Mouse (Mus musculus): ENCODE data around the gene Aspg. TPM values are rescaled to one million over a fixed set of nuclear protein-coding genes. Genes with fewer than 3 reads are reported as not detected.

Aspg gene
- polyA plus RNA-seq, 1 experiment = 4.4 TPM

GRCm38 (mm10) chr12:112154476-112154875 is 48.0 kb downstream of the Aspg start:
- no peaks in the 10 kb centered on the region for H3K4me1 ChIP-seq (ENCODE audit: control insufficient read depth, insufficient read depth, low read length)
- H3K4me3 ChIP-seq (ENCODE audit: insufficient read depth, low read length) = no peak overlapping the region
- H3K27ac ChIP-seq (ENCODE audit: insufficient read depth, low read length) = peak overlapping the region; percentile 50; the same call in 1 of the 2 replicates
- no peak for TF ChIP-seq CTCF (IDR thresholded peaks at IDR 0.05; ENCODE audit: extremely low read depth, insufficient read depth, low read length)

GRCm38 (mm10) chr12:112155218-112156051 is 49.0 kb downstream of the Aspg start:
- peak overlapping the region; percentile 87 for H3K27ac ChIP-seq (ENCODE audit: insufficient read depth, low read length)
- no peaks in the 10 kb centered on the region for H3K4me1 ChIP-seq (ENCODE audit: control insufficient read depth, insufficient read depth, low read length)
- no peak for TF ChIP-seq CTCF (IDR thresholded peaks at IDR 0.05; ENCODE audit: extremely low read depth, insufficient read depth, low read length)
- no peak for TF ChIP-seq POLR2A (IDR thresholded peaks at IDR 0.05; ENCODE audit: extremely low read depth, insufficient read depth, low read length)
- H3K4me3 ChIP-seq (ENCODE audit: insufficient read depth, low read length) = no peak overlapping the region

GRCm38 (mm10) chr12:112156804-112157203 is 50.3 kb downstream of the Aspg start:
- TF ChIP-seq CTCF (IDR thresholded peaks at IDR 0.05; ENCODE audit: extremely low read depth, insufficient read depth, low read length) (no peak), POLR2A (IDR thresholded peaks at IDR 0.05; ENCODE audit: extremely low read depth, insufficient read depth, low read length) (no peak)
- H3K4me1 ChIP-seq (ENCODE audit: control insufficient read depth, insufficient read depth, low read length) = no peaks in the 10 kb centered on the region
- H3K4me3 ChIP-seq (ENCODE audit: insufficient read depth, low read length) = no peak overlapping the region
- H3K27ac ChIP-seq (ENCODE audit: insufficient read depth, low read length) = no peak overlapping the region

- Histone ChIP-seq H3K27ac (ENCODE audit: insufficient read depth, low read length) (no peak overlapping the region), H3K4me1 (ENCODE audit: control insufficient read depth, insufficient read depth, low read length) (no peaks in the 10 kb centered on the region), H3K4me3 (ENCODE audit: insufficient read depth, low read length) (no peak overlapping the region)
- TF ChIP-seq POLR2A (IDR thresholded peaks at IDR 0.05; ENCODE audit: extremely low read depth, insufficient read depth, low read length) (no peak), CTCF (IDR thresholded peaks at IDR 0.05; ENCODE audit: extremely low read depth, insufficient read depth, low read length) (no peak)
Observed at GRCm38 (mm10) chr12:112158246-112158645, 51.8 kb downstream of the Aspg start.

GRCm38 (mm10) chr12:112158784-112159183 is 52.3 kb downstream of the Aspg start:
- Histone ChIP-seq H3K27ac (ENCODE audit: insufficient read depth, low read length) (no peak overlapping the region), H3K4me1 (ENCODE audit: control insufficient read depth, insufficient read depth, low read length) (no peaks in the 10 kb centered on the region), H3K4me3 (ENCODE audit: insufficient read depth, low read length) (no peak overlapping the region)
- TF ChIP-seq POLR2A (IDR thresholded peaks at IDR 0.05; ENCODE audit: extremely low read depth, insufficient read depth, low read length) = no peak

GRCm38 (mm10) chr12:112163981-112164839 is 57.7 kb downstream of the Aspg start:
- H3K4me3 ChIP-seq (ENCODE audit: insufficient read depth, low read length) = no peak overlapping the region
- TF ChIP-seq CTCF (IDR thresholded peaks at IDR 0.05; ENCODE audit: extremely low read depth, insufficient read depth, low read length) (no peak), POLR2A (IDR thresholded peaks at IDR 0.05; ENCODE audit: extremely low read depth, insufficient read depth, low read length) (no peak)
- no peak overlapping the region for H3K27ac ChIP-seq (ENCODE audit: insufficient read depth, low read length)
- H3K4me1 ChIP-seq (ENCODE audit: control insufficient read depth, insufficient read depth, low read length) = no peaks in the 10 kb centered on the region

GRCm38 (mm10) chr12:112164840-112165219 is 58.4 kb downstream of the Aspg start:
- H3K27ac ChIP-seq (ENCODE audit: insufficient read depth, low read length) = no peak overlapping the region
- no peak for TF ChIP-seq POLR2A (IDR thresholded peaks at IDR 0.05; ENCODE audit: extremely low read depth, insufficient read depth, low read length)
- no peaks in the 10 kb centered on the region for H3K4me1 ChIP-seq (ENCODE audit: control insufficient read depth, insufficient read depth, low read length)

GRCm38 (mm10) chr12:112169240-112169639 is 62.8 kb downstream of the Aspg start:
- H3K4me3 ChIP-seq (ENCODE audit: insufficient read depth, low read length) = no peak overlapping the region
- H3K27ac ChIP-seq (ENCODE audit: insufficient read depth, low read length) = no peak overlapping the region
- 0 out of 2 replicates have a peak, but pooled peaks cover 2% of the 10 kb centered on the region for H3K4me1 ChIP-seq (ENCODE audit: control insufficient read depth, insufficient read depth, low read length)
- TF ChIP-seq POLR2A (IDR thresholded peaks at IDR 0.05; ENCODE audit: extremely low read depth, insufficient read depth, low read length) = no peak
- TF ChIP-seq CTCF (IDR thresholded peaks at IDR 0.05; ENCODE audit: extremely low read depth, insufficient read depth, low read length) = no peak

More at GRCm38 (mm10) chr12:112164840-112165219, 58.4 kb downstream of the Aspg start:
- H3K4me3 ChIP-seq (ENCODE audit: insufficient read depth, low read length) = no peak overlapping the region

- 0 out of 2 replicates have a peak, but pooled peaks cover 2% of the 10 kb centered on the region for H3K4me1 ChIP-seq (ENCODE audit: control insufficient read depth, insufficient read depth, low read length)
- TF ChIP-seq POLR2A (IDR thresholded peaks at IDR 0.05; ENCODE audit: extremely low read depth, insufficient read depth, low read length) (no peak), CTCF (IDR thresholded peaks at IDR 0.05; ENCODE audit: extremely low read depth, insufficient read depth, low read length) (no peak)
- no peak overlapping the region for H3K27ac ChIP-seq (ENCODE audit: insufficient read depth, low read length)
Observed at GRCm38 (mm10) chr12:112170671-112171574, 64.4 kb downstream of the Aspg start.

More at GRCm38 (mm10) chr12:112170671-112171574, 64.4 kb downstream of the Aspg start:
- H3K4me3 ChIP-seq (ENCODE audit: insufficient read depth, low read length) = no peak overlapping the region

Data from cortical plate, adult 2 months (tissue).